Mouse (Mus musculus): Measurements from ENCODE around the gene Ntrk1. TPM values are rescaled to one million over a fixed set of nuclear protein-coding genes. Genes with fewer than 3 reads are reported as not detected.

Ntrk1 gene
- polyA plus RNA-seq, 1 experiment from 2014 or later: 5.4 TPM

- Histone ChIP-seq H3K4me2 (replicated peaks; ENCODE audit: low read depth, low read length) (no peak overlapping the region), H3K4me1 (ENCODE audit: control insufficient read depth, insufficient read depth, low read length) (peaks cover 4% of the 10 kb centered on the region; the same call in 1 of the 2 replicates), H3K9me3 (ENCODE audit: control insufficient read depth, low read length) (no peaks in the 10 kb centered on the region), H3K27ac (ENCODE audit: low read depth, low read length) (no peak overlapping the region), H3K27me3 (ENCODE audit: control insufficient read depth, insufficient read depth, low read length) (no peaks in the 10 kb centered on the region), H3K9ac (ENCODE audit: low read depth, low read length) (no peak overlapping the region), H3K4me3 (ENCODE audit: low read length) (no peak overlapping the region), H3K36me3 (ENCODE audit: control insufficient read depth, insufficient read depth, low read length) (peaks cover 55% of the 10 kb centered on the region)
- ATAC-seq (ENCODE audit: low FRiP score, low TSS enrichment): no peak
- 86% methylated on average over 13 of the region's 13 CpGs for WGBS
Measured at GRCm38 (mm10) chr3:87753829-87754228, 41.1 kb downstream of the Ntrk1 start.

GRCm38 (mm10) chr3:87752567-87752966, 42.4 kb downstream of the Ntrk1 start:
- no peak overlapping the region for H3K9ac ChIP-seq (ENCODE audit: low read depth, low read length)
- H3K4me2 ChIP-seq (replicated peaks; ENCODE audit: low read depth, low read length): no peak overlapping the region
- ATAC-seq (ENCODE audit: low FRiP score, low TSS enrichment): no peak
- peaks cover 13% of the 10 kb centered on the region; the same call in 1 of the 2 replicates for H3K4me1 ChIP-seq (ENCODE audit: control insufficient read depth, insufficient read depth, low read length)
- H3K36me3 ChIP-seq (ENCODE audit: control insufficient read depth, insufficient read depth, low read length): peaks cover 48% of the 10 kb centered on the region
- WGBS: 97% methylated on average over 3 of the region's 3 CpGs
- H3K9me3 ChIP-seq (ENCODE audit: control insufficient read depth, low read length): no peaks in the 10 kb centered on the region
- no peaks in the 10 kb centered on the region for H3K27me3 ChIP-seq (ENCODE audit: control insufficient read depth, insufficient read depth, low read length)
- H3K27ac ChIP-seq (ENCODE audit: low read depth, low read length): no peak overlapping the region
- H3K4me3 ChIP-seq (ENCODE audit: low read length): no peak overlapping the region

GRCm38 (mm10) chr3:87749977-87750376, 45.0 kb downstream of the Ntrk1 start:
- H3K9ac ChIP-seq (ENCODE audit: low read depth, low read length): no peak overlapping the region
- 94% methylated on average over 12 of the region's 12 CpGs for WGBS
- no peak overlapping the region for H3K4me2 ChIP-seq (replicated peaks; ENCODE audit: low read depth, low read length)
- no peak overlapping the region for H3K27ac ChIP-seq (ENCODE audit: low read depth, low read length)
- H3K4me1 ChIP-seq (ENCODE audit: control insufficient read depth, insufficient read depth, low read length): peaks cover 25% of the 10 kb centered on the region
- H3K27me3 ChIP-seq (ENCODE audit: control insufficient read depth, insufficient read depth, low read length): no peaks in the 10 kb centered on the region
- H3K9me3 ChIP-seq (ENCODE audit: control insufficient read depth, low read length): no peaks in the 10 kb centered on the region
- peaks cover 42% of the 10 kb centered on the region for H3K36me3 ChIP-seq (ENCODE audit: control insufficient read depth, insufficient read depth, low read length)
- ATAC-seq (ENCODE audit: low FRiP score, low TSS enrichment): no peak
- H3K4me3 ChIP-seq (ENCODE audit: low read length): no peak overlapping the region

- Histone ChIP-seq H3K4me3 (ENCODE audit: low read length) (no peak overlapping the region), H3K27ac (ENCODE audit: low read depth, low read length) (no peak overlapping the region), H3K9ac (ENCODE audit: low read depth, low read length) (no peak overlapping the region), H3K36me3 (ENCODE audit: control insufficient read depth, insufficient read depth, low read length) (peaks cover 33% of the 10 kb centered on the region), H3K4me1 (ENCODE audit: control insufficient read depth, insufficient read depth, low read length) (peaks cover 31% of the 10 kb centered on the region), H3K9me3 (ENCODE audit: control insufficient read depth, low read length) (no peaks in the 10 kb centered on the region), H3K27me3 (ENCODE audit: control insufficient read depth, insufficient read depth, low read length) (no peaks in the 10 kb centered on the region), H3K4me2 (replicated peaks; ENCODE audit: low read depth, low read length) (no peak overlapping the region)
- no peak for ATAC-seq (ENCODE audit: low FRiP score, low TSS enrichment)
- 22% methylated on average over 5 of the region's 5 CpGs for WGBS
Measured at GRCm38 (mm10) chr3:87749036-87749435, 45.9 kb downstream of the Ntrk1 start.

- Histone ChIP-seq H3K9me3 (ENCODE audit: control insufficient read depth, low read length) (no peaks in the 10 kb centered on the region), H3K36me3 (ENCODE audit: control insufficient read depth, insufficient read depth, low read length) (peaks cover 27% of the 10 kb centered on the region), H3K4me3 (ENCODE audit: low read length) (no peak within 1 kb of the TSS), H3K27ac (ENCODE audit: low read depth, low read length) (no peak within 1 kb of the TSS), H3K27me3 (ENCODE audit: control insufficient read depth, insufficient read depth, low read length) (no peaks in the 10 kb centered on the region), H3K4me1 (ENCODE audit: control insufficient read depth, insufficient read depth, low read length) (peaks cover 31% of the 10 kb centered on the region), H3K4me2 (replicated peaks; ENCODE audit: low read depth, low read length) (no peak within 1 kb of the TSS), H3K9ac (ENCODE audit: low read depth, low read length) (no peak within 1 kb of the TSS)
- ATAC-seq (ENCODE audit: low FRiP score, low TSS enrichment): 0 out of 2 replicates have a peak, but pooled peaks have one; percentile 24
- 38% methylated on average over 13 of the region's 13 CpGs for WGBS
Measured at GRCm38 (mm10) chr3:87748431-87748830, 46.5 kb downstream of the Ntrk1 start, which contains the start of gene Lrrc71. Lrrc71 (minus strand) TSS chr3:87748625.

- peak; percentile 73 for ATAC-seq (ENCODE audit: low FRiP score, low TSS enrichment)
- peak overlapping the region; percentile 10; the same call in 1 of the 2 replicates for H3K4me3 ChIP-seq (ENCODE audit: low read length)
- peak overlapping the region; percentile 84 for H3K27ac ChIP-seq (ENCODE audit: low read depth, low read length)
- peaks cover 28% of the 10 kb centered on the region for H3K4me1 ChIP-seq (ENCODE audit: control insufficient read depth, insufficient read depth, low read length)
- H3K36me3 ChIP-seq (ENCODE audit: control insufficient read depth, insufficient read depth, low read length): peaks cover 5% of the 10 kb centered on the region; the same call in 1 of the 2 replicates
- H3K9ac ChIP-seq (ENCODE audit: low read depth, low read length): peak overlapping the region; percentile 23; the same call in 1 of the 2 replicates
- peak overlapping the region; percentile 28 for H3K4me2 ChIP-seq (replicated peaks; ENCODE audit: low read depth, low read length)
- H3K27me3 ChIP-seq (ENCODE audit: control insufficient read depth, insufficient read depth, low read length): no peaks in the 10 kb centered on the region
- WGBS: 17% methylated on average over 18 of the region's 18 CpGs
- H3K9me3 ChIP-seq (ENCODE audit: control insufficient read depth, low read length): no peaks in the 10 kb centered on the region
Measured at GRCm38 (mm10) chr3:87745036-87745659, 49.8 kb downstream of the Ntrk1 start.

GRCm38 (mm10) chr3:87743927-87744326, 51.0 kb downstream of the Ntrk1 start:
- Histone ChIP-seq H3K4me2 (replicated peaks; ENCODE audit: low read depth, low read length) (no peak overlapping the region), H3K9ac (ENCODE audit: low read depth, low read length) (no peak overlapping the region), H3K27me3 (ENCODE audit: control insufficient read depth, insufficient read depth, low read length) (no peaks in the 10 kb centered on the region), H3K4me3 (ENCODE audit: low read length) (no peak overlapping the region), H3K36me3 (ENCODE audit: control insufficient read depth, insufficient read depth, low read length) (peaks cover 4% of the 10 kb centered on the region; the same call in 1 of the 2 replicates), H3K27ac (ENCODE audit: low read depth, low read length) (0 out of 2 replicates have a peak overlapping the region, but pooled peaks have one; percentile 39), H3K4me1 (ENCODE audit: control insufficient read depth, insufficient read depth, low read length) (peaks cover 28% of the 10 kb centered on the region), H3K9me3 (ENCODE audit: control insufficient read depth, low read length) (no peaks in the 10 kb centered on the region)
- WGBS: 86% methylated on average over 4 of the region's 4 CpGs
- no peak for ATAC-seq (ENCODE audit: low FRiP score, low TSS enrichment)

GRCm38 (mm10) chr3:87742735-87743134, 52.2 kb downstream of the Ntrk1 start:
- Histone ChIP-seq H3K4me1 (ENCODE audit: control insufficient read depth, insufficient read depth, low read length) (peaks cover 19% of the 10 kb centered on the region), H3K27me3 (ENCODE audit: control insufficient read depth, insufficient read depth, low read length) (no peaks in the 10 kb centered on the region), H3K9me3 (ENCODE audit: control insufficient read depth, low read length) (no peaks in the 10 kb centered on the region), H3K9ac (ENCODE audit: low read depth, low read length) (no peak overlapping the region), H3K4me3 (ENCODE audit: low read length) (no peak overlapping the region), H3K27ac (ENCODE audit: low read depth, low read length) (no peak overlapping the region), H3K4me2 (replicated peaks; ENCODE audit: low read depth, low read length) (no peak overlapping the region), H3K36me3 (ENCODE audit: control insufficient read depth, insufficient read depth, low read length) (peaks cover 10% of the 10 kb centered on the region)
- 87% methylated on average over 16 of the region's 16 CpGs for WGBS
- no peak for ATAC-seq (ENCODE audit: low FRiP score, low TSS enrichment)

GRCm38 (mm10) chr3:87742013-87742412, 52.9 kb downstream of the Ntrk1 start:
- H3K4me1 ChIP-seq (ENCODE audit: control insufficient read depth, insufficient read depth, low read length): peaks cover 19% of the 10 kb centered on the region
- no peak overlapping the region for H3K4me2 ChIP-seq (replicated peaks; ENCODE audit: low read depth, low read length)
- no peaks in the 10 kb centered on the region for H3K9me3 ChIP-seq (ENCODE audit: control insufficient read depth, low read length)
- H3K27ac ChIP-seq (ENCODE audit: low read depth, low read length): no peak overlapping the region
- H3K4me3 ChIP-seq (ENCODE audit: low read length): no peak overlapping the region
- peaks cover 16% of the 10 kb centered on the region for H3K36me3 ChIP-seq (ENCODE audit: control insufficient read depth, insufficient read depth, low read length)
- 73% methylated on average over 3 of the region's 3 CpGs for WGBS
- ATAC-seq (ENCODE audit: low FRiP score, low TSS enrichment): no peak
- H3K9ac ChIP-seq (ENCODE audit: low read depth, low read length): no peak overlapping the region
- H3K27me3 ChIP-seq (ENCODE audit: control insufficient read depth, insufficient read depth, low read length): no peaks in the 10 kb centered on the region
